Mouse (Mus musculus) heart, postnatal 0 days (tissue): ENCODE results near the gene Rtn4ip1.

Experiments used
- CTCF ChIP-seq: IDR thresholded peaks from 2 replicates; pipeline ENCODE4 v1.5.1; 2016; ENCODE audit warnings: antibody characterized with exemption, control low read depth, low read depth
- EP300 ChIP-seq: IDR thresholded peaks from 2 replicates; pipeline ENCODE4 v1.6.1; 2016; ENCODE audit warnings: antibody characterized with exemption, low read depth

- no peak for TF ChIP-seq CTCF
- no peak for TF ChIP-seq EP300
Measured at GRCm38 (mm10) chr10:43912236-43912635, 10.6 kb downstream of the Rtn4ip1 start.
